Mouse (Mus musculus) hematopoietic stem cell, adult 5-6 weeks (primary cell): ENCODE data around the gene Dio3. TPM values are rescaled to one million over a fixed set of nuclear protein-coding genes. Genes with fewer than 3 reads are reported as not detected.

Experiments
- ATAC-seq, 2 experiments: fragments of 125-278 bp in 1 of 2; replicated peaks in 1 of 2; 2 replicates each; pipeline ENCODE4 v1.8.0; 2016 to 2017; ENCODE audit warnings: inconsistent platforms in 2 of 2, mild to moderate bottlenecking in 2 of 2, moderate number of reproducible peaks in 2 of 2, low read depth in 1 of 2, moderate TSS enrichment in 1 of 2; ENCODE audit not compliant: low FRiP score in 2 of 2, poor library complexity in 2 of 2, severe bottlenecking in 2 of 2, insufficient read depth in 1 of 2, low TSS enrichment in 1 of 2
- total RNA-seq: library from RNA; stranded (forward); fragments of 172-1452, 232-1000 nt; gene quantifications from 2 replicates; pipeline ENCODE4 v1.2.3, GENCODE M21; 2017

Dio3 gene
- not detected in 2 replicates for total RNA-seq

DNA sequence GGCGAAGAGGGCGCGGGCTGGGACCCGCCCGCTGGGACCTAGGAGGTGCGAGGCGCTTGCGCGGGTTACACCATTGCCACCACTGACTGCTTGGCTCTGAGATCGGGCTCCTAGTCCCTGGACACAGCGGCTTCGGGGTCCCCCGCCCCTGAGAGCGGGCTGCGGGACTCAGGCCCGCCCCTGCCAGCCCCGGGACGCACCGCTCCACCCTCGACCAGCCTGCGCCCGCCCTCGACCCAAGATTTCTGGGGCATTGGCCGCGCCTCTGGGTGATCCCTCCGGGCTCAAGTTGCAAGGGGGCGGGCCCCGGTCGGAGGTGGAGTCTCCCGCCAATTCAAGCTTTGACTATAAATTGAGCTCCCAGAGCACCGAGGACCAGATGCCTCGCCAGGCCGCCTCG is at the start of gene Dio3:
Gene Dio3 (plus strand): TSS at position 216 of the 400 bp plus-strand sequence.
- no peak for ATAC-seq

DNA sequence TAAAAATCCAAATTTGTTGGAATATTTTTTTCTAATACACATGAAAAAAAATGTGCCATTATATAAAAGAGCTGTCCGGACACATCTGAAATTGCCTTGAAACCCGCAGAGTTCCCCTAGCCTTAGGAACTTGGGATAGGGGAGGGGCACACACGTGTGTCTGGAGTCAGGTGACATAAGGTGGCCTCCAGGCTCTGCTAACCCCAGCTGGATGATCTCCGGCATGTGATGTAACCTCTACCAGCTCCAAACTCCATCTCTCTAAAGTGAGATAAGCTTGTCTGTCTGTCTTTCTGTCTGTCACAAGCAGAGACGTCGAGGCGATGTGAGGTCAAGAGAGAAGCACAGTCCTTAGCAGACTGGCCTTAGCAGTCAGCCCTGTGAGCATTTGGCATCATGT is 48.6 kb upstream of the Dio3 start:
- no peak for ATAC-seq

DNA sequence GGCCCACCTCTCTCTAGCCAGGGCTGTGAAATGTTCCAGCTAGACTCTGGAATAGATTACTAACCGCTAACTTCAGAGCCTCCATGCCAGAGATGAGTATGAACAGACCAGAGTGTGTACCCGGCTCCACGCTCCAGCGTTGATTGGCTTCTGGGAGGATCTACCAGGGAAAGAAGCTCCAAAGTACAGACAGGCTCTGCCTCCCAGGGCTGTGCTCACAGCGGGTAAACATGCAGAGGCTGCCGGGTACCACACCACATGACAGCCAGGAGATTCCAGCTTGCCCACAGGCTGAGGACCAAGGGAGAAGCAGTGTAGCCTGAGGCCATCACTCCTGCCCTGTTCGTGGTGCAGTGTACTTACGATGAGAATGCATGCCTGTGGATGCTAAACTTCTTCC is 48.1 kb upstream of the Dio3 start:
- ATAC-seq = no peak

GRCm38 (mm10) chr12:110231709-110232600 is 46.9 kb upstream of the Dio3 start:
- ATAC-seq = no peak

GRCm38 (mm10) chr12:110235908-110236307 is 43.0 kb upstream of the Dio3 start:
- ATAC-seq = no peak

GRCm38 (mm10) chr12:110237046-110237445 is 41.8 kb upstream of the Dio3 start:
- ATAC-seq = no peak

DNA sequence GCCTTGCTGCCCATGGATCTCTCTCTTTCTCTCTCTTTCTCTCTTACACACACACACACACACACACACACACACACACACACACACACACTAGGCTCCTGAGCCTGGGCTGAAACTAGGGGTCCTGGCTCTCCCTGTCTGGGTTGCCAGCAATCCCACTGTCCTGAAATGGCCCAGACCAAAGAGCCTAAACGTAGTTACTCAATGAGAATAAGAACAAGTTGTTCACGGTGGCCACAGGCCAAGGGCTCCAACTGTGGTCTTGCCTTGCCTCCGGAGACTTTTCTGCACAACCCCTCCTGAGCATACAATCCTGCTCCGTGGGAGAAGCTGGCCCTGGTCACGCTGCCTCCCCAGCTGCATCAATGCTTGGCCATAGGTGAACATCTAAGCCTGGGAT is 39.5 kb upstream of the Dio3 start:
- ATAC-seq = no peak

- no peak for ATAC-seq
These were observed 34.3 kb upstream of the Dio3 start for GRCm38 (mm10) chr12:110244581-110244980.

- no peak for ATAC-seq
These were observed 33.4 kb upstream of the Dio3 start for GRCm38 (mm10) chr12:110245461-110245860.

GRCm38 (mm10) chr12:110252163-110252575 is 26.7 kb upstream of the Dio3 start:
- no peak for ATAC-seq

- no peak for ATAC-seq
These were observed 23.1 kb upstream of the Dio3 start for GRCm38 (mm10) chr12:110255731-110256130.

- ATAC-seq = peak in 1 of 2 experiments; percentile 36; a peak in 1 of 4 replicates
These were observed 22.2 kb upstream of the Dio3 start for GRCm38 (mm10) chr12:110256478-110257220.

GRCm38 (mm10) chr12:110268226-110268625 is 10.6 kb upstream of the Dio3 start:
- ATAC-seq = no peak

DNA sequence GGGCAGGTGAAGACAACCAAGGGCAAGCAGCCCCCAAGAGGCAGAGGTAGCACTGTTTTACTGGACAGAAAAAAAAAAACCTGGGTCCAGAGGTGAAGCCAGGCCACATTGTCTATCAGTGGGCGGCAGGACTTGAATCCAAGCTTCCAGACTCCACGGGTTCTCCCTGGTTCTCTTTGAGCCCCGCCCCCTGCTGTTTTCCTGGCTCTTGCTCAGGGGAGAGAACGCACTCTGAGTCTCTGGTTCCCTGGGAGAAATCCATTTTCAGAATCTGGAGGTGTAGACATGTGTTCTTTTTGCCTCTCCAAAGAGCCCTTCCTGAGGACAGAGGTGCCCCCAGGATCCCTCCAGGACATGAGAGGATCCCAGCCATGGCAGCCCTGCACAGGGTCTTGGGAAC is 9.2 kb upstream of the Dio3 start:
- ATAC-seq = no peak

- no peak for ATAC-seq
These were observed 2.8 kb upstream of the Dio3 start for GRCm38 (mm10) chr12:110276034-110276433.

GRCm38 (mm10) chr12:110277259-110277964 is 1.5 kb upstream of the Dio3 start:
- ATAC-seq = no peak

DNA sequence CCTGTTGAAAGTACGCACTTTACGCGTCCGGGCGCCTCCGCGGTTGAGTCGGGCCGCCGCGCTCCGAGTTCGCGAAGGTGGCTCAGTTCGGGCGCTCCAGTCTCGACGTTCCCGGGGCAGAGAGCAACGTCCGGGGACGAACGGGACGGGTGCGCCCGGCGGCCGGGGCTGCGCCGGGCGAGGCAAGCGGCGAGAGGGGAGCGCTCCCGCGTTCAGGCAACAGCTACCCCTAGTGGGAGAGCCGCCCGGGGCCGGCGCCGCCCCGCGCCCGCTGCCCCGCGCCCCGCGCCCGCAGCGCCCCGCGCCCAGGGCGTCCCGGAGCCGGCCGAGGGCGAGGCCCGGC is 932 bp upstream of the Dio3 start:
- no peak for ATAC-seq

- ATAC-seq = no peak
These were observed 1.5 kb downstream of the Dio3 start for GRCm38 (mm10) chr12:110280373-110280772.
